Mouse (Mus musculus) testis, adult 2 months (tissue): ENCODE data around the gene Shld2. TPM values are rescaled to one million over a fixed set of nuclear protein-coding genes. Genes with fewer than 3 reads are reported as not detected.
A peak's percentile ranks its signal among the peaks of the same experiment; 100 is the strongest.

ENCODE experiments used
- H3K27ac ChIP-seq: fragments of 200-500 bp; 2 replicates; pipeline ENCODE4 v1.5.1; 2012; ENCODE audit warnings: low read depth, low read length; ENCODE audit not compliant: control insufficient read depth, insufficient read depth
- H3K27me3 ChIP-seq: fragments of 200-500 bp; 2 replicates; pipeline ENCODE4 v1.6.1; 2012; ENCODE audit warnings: mild to moderate bottlenecking, low read length, moderate library complexity; ENCODE audit not compliant: control insufficient read depth, insufficient read depth
- H3K36me3 ChIP-seq: fragments of 200-500 bp; 2 replicates; pipeline ENCODE4 v1.6.1; 2012; ENCODE audit warnings: mild to moderate bottlenecking, low read length; ENCODE audit not compliant: control insufficient read depth, insufficient read depth
- H3K4me1 ChIP-seq: fragments of 200-500 bp; 2 replicates; pipeline ENCODE4 v1.6.1; 2012; ENCODE audit warnings: low read length; ENCODE audit not compliant: control insufficient read depth, insufficient read depth
- H3K4me3 ChIP-seq: fragments of 200-500 bp; 2 replicates; pipeline ENCODE4 v1.5.1; 2012; ENCODE audit warnings: low read depth, mild to moderate bottlenecking, low read length, moderate library complexity, mixed read lengths; ENCODE audit not compliant: control insufficient read depth
- CTCF ChIP-seq: fragments of 200-500 bp; IDR thresholded peaks from 2 replicates; pipeline ENCODE4 v1.5.1; 2012; ENCODE audit warnings: low read depth, mild to moderate bottlenecking, inconsistent platforms, low read length, moderate library complexity; ENCODE audit not compliant: control insufficient read depth, insufficient read depth, insufficient replicate concordance
- POLR2A ChIP-seq: fragments of 200-500 bp; IDR thresholded peaks from 2 replicates; pipeline ENCODE4 v1.6.1; 2012; ENCODE audit warnings: low read depth, mild to moderate bottlenecking, inconsistent platforms, low read length, moderate library complexity; ENCODE audit not compliant: control insufficient read depth
- polyA plus RNA-seq: library from polyadenylated mRNA; depleted of rRNA; stranded (reverse); fragments of >200 nt; gene quantifications from 2 replicates; pipeline ENCODE4 v1.2.3, GENCODE M21; 2012; rRNA removed

Shld2 gene
- polyA plus RNA-seq, 1 experiment: 1.5 TPM

GRCm38 (mm10) chr14:34201231-34202035 lies 108.9 kb downstream of the Shld2 start, which contains the start of gene Gprin2:
Gprin2 (minus strand) TSS chr14:34201653.
- Histone ChIP-seq H3K27ac (no peak within 1 kb of the TSS), H3K4me1 (peaks cover 5% of the 10 kb centered on the region), H3K4me3 (peak within 1 kb of the TSS; percentile 81), H3K27me3 (no peaks in the 10 kb centered on the region), H3K36me3 (no peaks in the 10 kb centered on the region)
- TF ChIP-seq POLR2A (no peak), CTCF (no peak)

GRCm38 (mm10) chr14:34200738-34201230 lies 109.5 kb downstream of the Shld2 start:
- Histone ChIP-seq H3K36me3 (no peaks in the 10 kb centered on the region), H3K27me3 (no peaks in the 10 kb centered on the region), H3K4me3 (peak overlapping the region; percentile 81), H3K4me1 (peaks cover 5% of the 10 kb centered on the region), H3K27ac (no peak overlapping the region)
- TF ChIP-seq CTCF: no peak
- TF ChIP-seq POLR2A: no peak

- Histone ChIP-seq H3K4me1 (peaks cover 5% of the 10 kb centered on the region), H3K4me3 (no peak overlapping the region), H3K27me3 (no peaks in the 10 kb centered on the region), H3K27ac (no peak overlapping the region), H3K36me3 (no peaks in the 10 kb centered on the region)
- TF ChIP-seq CTCF (no peak), POLR2A (no peak)
These were observed 113.6 kb downstream of the Shld2 start for GRCm38 (mm10) chr14:34196706-34197105.

- no peak for TF ChIP-seq POLR2A
- TF ChIP-seq CTCF: no peak
- H3K27ac ChIP-seq: no peak overlapping the region
- H3K4me1 ChIP-seq: peaks cover under 1% of the 10 kb centered on the region; the same call in 1 of the 2 replicates
- H3K4me3 ChIP-seq: no peak overlapping the region
- no peaks in the 10 kb centered on the region for H3K27me3 ChIP-seq
- H3K36me3 ChIP-seq: no peaks in the 10 kb centered on the region
These were observed 114.8 kb downstream of the Shld2 start for GRCm38 (mm10) chr14:34195466-34195865.

- no peak overlapping the region for H3K4me3 ChIP-seq
- H3K27ac ChIP-seq: no peak overlapping the region
- H3K36me3 ChIP-seq: no peaks in the 10 kb centered on the region
- H3K27me3 ChIP-seq: no peaks in the 10 kb centered on the region
- TF ChIP-seq POLR2A (no peak), CTCF (no peak)
- no peaks in the 10 kb centered on the region for H3K4me1 ChIP-seq
These were observed 116.4 kb downstream of the Shld2 start for GRCm38 (mm10) chr14:34193879-34194278.

GRCm38 (mm10) chr14:34190361-34190760 lies 119.9 kb downstream of the Shld2 start:
- Histone ChIP-seq H3K4me3 (no peak overlapping the region), H3K27me3 (no peaks in the 10 kb centered on the region), H3K36me3 (no peaks in the 10 kb centered on the region), H3K4me1 (no peaks in the 10 kb centered on the region; the same call in 1 of the 2 replicates), H3K27ac (no peak overlapping the region)
- TF ChIP-seq CTCF: no peak
- no peak for TF ChIP-seq POLR2A

- H3K4me3 ChIP-seq: no peak overlapping the region
- H3K27ac ChIP-seq: no peak overlapping the region
- TF ChIP-seq POLR2A (no peak), CTCF (peak; percentile 67; the same call in 1 of the 2 replicates)
- no peaks in the 10 kb centered on the region for H3K36me3 ChIP-seq
- H3K4me1 ChIP-seq: no peaks in the 10 kb centered on the region; the same call in 1 of the 2 replicates
- no peaks in the 10 kb centered on the region for H3K27me3 ChIP-seq
These were observed 121.7 kb downstream of the Shld2 start for GRCm38 (mm10) chr14:34188629-34189028.

Other genes with a start within 250 kb of the Shld2 start
- 0.08 and 0.21 TPM in 2 replicates for gene Anxa8, start 224.5 kb downstream of the Shld2 start, polyA plus RNA-seq
- 13.5 and 14.8 TPM in 2 replicates for gene A630023A22Rik, start 207.7 kb downstream of the Shld2 start, polyA plus RNA-seq
- 0.05 and 0.06 TPM in 2 replicates for gene Npy4r, start 158.0 kb downstream of the Shld2 start, polyA plus RNA-seq
- gene Gprin2, start 108.8 kb downstream of the Shld2 start, polyA plus RNA-seq: 0.08 and 0.26 TPM in 2 replicates
- gene Syt15, start 90.9 kb downstream of the Shld2 start, polyA plus RNA-seq: 0.58 and 0.72 TPM in 2 replicates
- 7.1 TPM in 2 replicates for gene Glud1, start 234 bp upstream of the Shld2 start, polyA plus RNA-seq
- not detected in 2 replicates for gene Fam25c, start 44.9 kb upstream of the Shld2 start, polyA plus RNA-seq
- 1.1 and 2.0 TPM in 2 replicates for gene Sncg, start 64.3 kb upstream of the Shld2 start, polyA plus RNA-seq
- gene Mmrn2, start 65.0 kb upstream of the Shld2 start, polyA plus RNA-seq: 0.51 and 0.82 TPM in 2 replicates
- 3.7 and 5.9 TPM in 2 replicates for gene Bmpr1a, start 192.8 kb upstream of the Shld2 start, polyA plus RNA-seq
- 0.14 TPM in 1 of 2 replicates, not detected in the other for gene 9230112D13Rik, start 212.3 kb upstream of the Shld2 start, polyA plus RNA-seq